In genomic region chr6:39946601-39947000, GRCm38 (mm10) we compare ENCODE assay signal across 30 mouse cellular contexts.
DNase-seq lines count a peak whose midpoint lies in the region; ATAC-seq and TF ChIP-seq lines count a peak whose summit lies in the region.
"Had no signal": no experiment of that assay in that cellular context is flagged by ENCODE, and none has a peak within 500 bp of the region (broad histone marks: within the 10 kb centered on the region; RNA-seq: fewer than 3 reads in every experiment).

No protein-coding gene starts in this region.

- intact Hi-C loops in heart, adult 2 months (cut with DNase I), result no loop called here

- no peak overlapping the region for H3K4me3 ChIP-seq in forebrain, embryonic 13.5 days
- H3K4me3 ChIP-seq in forebrain, postnatal 0 days (ENCODE audit: low read depth, low read length), result no peak overlapping the region
- no peak overlapping the region for H3K4me3 ChIP-seq in heart, adult 2 months
- H3K4me3 ChIP-seq in midbrain, embryonic 10.5 days, result no peak overlapping the region
- H3K4me3 ChIP-seq in midbrain, embryonic 14.5 days (replicated peaks; ENCODE audit: low read depth, low read length), result no peak overlapping the region
- H3K4me3 ChIP-seq: heart, embryonic 12.5 days; intestine, embryonic 15.5 days; layer of hippocampus, adult 2 months; limb, embryonic 12.5 days; liver, embryonic 15.5 days; myocyte; neural tube, embryonic 12.5 days had no signal

- H3K27ac ChIP-seq in forebrain, embryonic 13.5 days, result no peak overlapping the region
- no peak overlapping the region for H3K27ac ChIP-seq in forebrain, postnatal 0 days (ENCODE audit: low read depth, low read length)
- no peak overlapping the region for H3K27ac ChIP-seq in heart, adult 2 months
- H3K27ac ChIP-seq in midbrain, embryonic 10.5 days (replicated peaks), result peak overlapping the region; percentile 58
- no peak overlapping the region for H3K27ac ChIP-seq in midbrain, embryonic 14.5 days (replicated peaks; ENCODE audit: low read depth, low read length)
- H3K27ac ChIP-seq: hindbrain, postnatal 0 days; intestine, embryonic 15.5 days; layer of hippocampus, adult 2 months; limb, embryonic 12.5 days; liver, embryonic 15.5 days; neural tube, embryonic 12.5 days; stomach, postnatal 0 days had no signal

- no peaks in the 10 kb centered on the region for H3K27me3 ChIP-seq in forebrain, embryonic 13.5 days
- H3K27me3 ChIP-seq in forebrain, postnatal 0 days (ENCODE audit: insufficient read depth, low read length), result no peaks in the 10 kb centered on the region
- no peaks in the 10 kb centered on the region for H3K27me3 ChIP-seq in heart, adult 2 months (ENCODE audit: control insufficient read depth, insufficient read depth, low read length)
- no peaks in the 10 kb centered on the region for H3K27me3 ChIP-seq in midbrain, embryonic 10.5 days (ENCODE audit: low read depth, poor library complexity, severe bottlenecking)
- no peaks in the 10 kb centered on the region for H3K27me3 ChIP-seq in midbrain, embryonic 14.5 days (ENCODE audit: control insufficient read depth, insufficient read depth, low read length)
- H3K27me3 ChIP-seq: heart, embryonic 12.5 days; intestine, embryonic 15.5 days; limb, embryonic 12.5 days; liver, embryonic 15.5 days; neural tube, embryonic 12.5 days had no signal

- no peak overlapping the region for H3K9ac ChIP-seq in forebrain, embryonic 13.5 days
- no peak overlapping the region for H3K9ac ChIP-seq in forebrain, postnatal 0 days
- no peak overlapping the region for H3K9ac ChIP-seq in heart, adult 2 months (ENCODE audit: low read depth, low read length)
- no peak overlapping the region for H3K9ac ChIP-seq in midbrain, embryonic 14.5 days (replicated peaks; ENCODE audit: low read length)
- H3K9ac ChIP-seq: heart, embryonic 12.5 days; intestine, embryonic 15.5 days; limb, embryonic 12.5 days; liver, embryonic 15.5 days; lung, embryonic 14.5 days; neural tube, embryonic 12.5 days had no signal

- TF ChIP-seq CTCF in forebrain, postnatal 0 days (IDR thresholded peaks at IDR 0.05; ENCODE audit: low read depth), result no peak
- TF ChIP-seq CTCF in heart, adult 2 months (IDR thresholded peaks at IDR 0.05), result no peak

- no peaks in the 10 kb centered on the region for H3K79me2 ChIP-seq in heart, adult 2 months (replicated peaks; ENCODE audit: control insufficient read depth, insufficient read depth, low read length)

- DNase-seq in forebrain, postnatal 0 days, result no peak
- peak; percentile 48 for DNase-seq in heart, adult 11 months
- no peak for DNase-seq in heart, adult 2 months
- DNase-seq in midbrain, embryonic 10.5 days (ENCODE audit: low spot score), result no peak
- no peak for DNase-seq in midbrain, embryonic 14.5 days
- peak; percentile 52 for DNase-seq in right cerebral cortex, postnatal 25 days
- DNase-seq in right cerebral cortex, postnatal 14 days, result no peak
- DNase-seq: adrenal gland, adult 8-10 months; cerebellum, adult 8-10 months; cerebellum, postnatal 25 days; gastrocnemius, postnatal 25 days; heart, adult 18-20 months; heart, postnatal 4 days; kidney, adult 2 months; kidney, postnatal 36 days; lung, embryonic 14.5 days; lung, postnatal 14 days; thymus, adult 2 months; thymus, postnatal 36 days had no signal

- 64% methylated on average over 4 of the region's 4 CpGs for WGBS in forebrain, embryonic 13.5 days
- 69% methylated on average over 4 of the region's 4 CpGs for WGBS in forebrain, postnatal 0 days
- 66% methylated on average over 4 of the region's 4 CpGs for WGBS in heart, adult 2 months
- WGBS in midbrain, embryonic 10.5 days, result 88% methylated on average over 4 of the region's 4 CpGs
- WGBS in midbrain, embryonic 14.5 days, result 79% methylated on average over 4 of the region's 4 CpGs

- no peak for TF ChIP-seq EP300 in heart, adult 2 months (IDR thresholded peaks at IDR 0.05; ENCODE audit: insufficient read depth, low read depth, low read length)

- no peaks in the 10 kb centered on the region for H3K9me3 ChIP-seq in forebrain, embryonic 13.5 days (replicated peaks)
- H3K9me3 ChIP-seq in forebrain, postnatal 0 days (ENCODE audit: low read length), result no peaks in the 10 kb centered on the region
- H3K9me3 ChIP-seq in midbrain, embryonic 10.5 days (replicated peaks), result no peaks in the 10 kb centered on the region
- no peaks in the 10 kb centered on the region for H3K9me3 ChIP-seq in midbrain, embryonic 14.5 days (ENCODE audit: control insufficient read depth, low read length)
- H3K9me3 ChIP-seq: G1E; heart, embryonic 12.5 days; intestine, embryonic 15.5 days; limb, embryonic 12.5 days; liver, embryonic 15.5 days; neural tube, embryonic 12.5 days had no signal

- no peak for TF ChIP-seq POLR2A in heart, adult 2 months (IDR thresholded peaks at IDR 0.05; ENCODE audit: insufficient read depth, low read depth, low read length)

- no peak overlapping the region for H3K4me2 ChIP-seq in forebrain, embryonic 13.5 days
- no peak overlapping the region for H3K4me2 ChIP-seq in forebrain, postnatal 0 days (ENCODE audit: low read depth)
- H3K4me2 ChIP-seq in midbrain, embryonic 14.5 days (ENCODE audit: low read length), result no peak overlapping the region
- H3K4me2 ChIP-seq: heart, embryonic 12.5 days; intestine, embryonic 15.5 days; limb, embryonic 12.5 days; liver, embryonic 15.5 days; lung, embryonic 14.5 days; neural tube, embryonic 12.5 days had no signal

- 0 out of 2 replicates have a peak, but pooled peaks have one; percentile 38 for ATAC-seq in forebrain, embryonic 13.5 days
- ATAC-seq in forebrain, postnatal 0 days, result no peak
- ATAC-seq in midbrain, embryonic 14.5 days (ENCODE audit: low FRiP score, low TSS enrichment), result no peak
- ATAC-seq: hindbrain, postnatal 0 days; intestine, embryonic 15.5 days had no signal

- peaks cover 14% of the 10 kb centered on the region for H3K4me1 ChIP-seq in forebrain, embryonic 13.5 days
- peaks cover 7% of the 10 kb centered on the region; the same call in 1 of the 2 replicates for H3K4me1 ChIP-seq in forebrain, postnatal 0 days (ENCODE audit: insufficient read depth)
- H3K4me1 ChIP-seq in heart, adult 2 months (ENCODE audit: control insufficient read depth, insufficient read depth, low read length), result no peaks in the 10 kb centered on the region
- peaks cover 27% of the 10 kb centered on the region for H3K4me1 ChIP-seq in midbrain, embryonic 10.5 days
- H3K4me1 ChIP-seq in midbrain, embryonic 14.5 days (ENCODE audit: control insufficient read depth, insufficient read depth, low read length), result peaks cover 10% of the 10 kb centered on the region
- H3K4me1 ChIP-seq: heart, embryonic 12.5 days; intestine, embryonic 15.5 days; limb, embryonic 12.5 days; liver, embryonic 15.5 days; neural tube, embryonic 12.5 days had no signal

- no peaks in the 10 kb centered on the region for H3K36me3 ChIP-seq in forebrain, embryonic 13.5 days (ENCODE audit: poor library complexity, severe bottlenecking)
- no peaks in the 10 kb centered on the region for H3K36me3 ChIP-seq in forebrain, postnatal 0 days (ENCODE audit: insufficient read depth)
- no peaks in the 10 kb centered on the region for H3K36me3 ChIP-seq in heart, adult 2 months (ENCODE audit: control insufficient read depth, insufficient read depth, low read length)
- H3K36me3 ChIP-seq in midbrain, embryonic 10.5 days, result no peaks in the 10 kb centered on the region
- H3K36me3 ChIP-seq in midbrain, embryonic 14.5 days (ENCODE audit: control insufficient read depth, insufficient read depth, low read length), result no peaks in the 10 kb centered on the region
- H3K36me3 ChIP-seq: G1E; heart, embryonic 12.5 days; intestine, embryonic 15.5 days; limb, embryonic 12.5 days; liver, embryonic 15.5 days; neural tube, embryonic 12.5 days had no signal

Comparison
In these comparisons a context has a peak if more than half of its experiments do, and no peak if none do; other contexts are left out.
1. DNase-seq: peak in heart, adult 11 months (single experiment) and right cerebral cortex, postnatal 25 days (single experiment); none in forebrain, postnatal 0 days (single experiment), heart, adult 2 months (0 of 2), midbrain, embryonic 10.5 days (single experiment), midbrain, embryonic 14.5 days (single experiment) and right cerebral cortex, postnatal 14 days (single experiment).